Comparison of ENCODE assay signal across 23 mouse cellular contexts in genomic region chr1:173335903-173336302, GRCm38 (mm10). TPM values are rescaled to one million over a fixed set of nuclear protein-coding genes. Genes with fewer than 3 reads are reported as not detected.
DNase-seq lines count a peak whose midpoint lies in the region; TF ChIP-seq lines count a peak whose summit lies in the region.
"Had no signal": no experiment of that assay in that cellular context is flagged by ENCODE, and none has a peak within 500 bp of the region (broad histone marks: within the 10 kb centered on the region; RNA-seq: fewer than 3 reads in every experiment).

No protein-coding gene starts in this region.

- H3K4me3 ChIP-seq in cerebellum, adult 2 months (replicated peaks; ENCODE audit: insufficient read depth, low read depth, low read length), result no peak overlapping the region
- H3K4me3 ChIP-seq in layer of hippocampus, adult 2 months, result no peak overlapping the region
- no peak overlapping the region for H3K4me3 ChIP-seq in olfactory bulb, adult 2 months (ENCODE audit: insufficient read depth, low read depth, low read length)
- H3K4me3 ChIP-seq: embryonic facial prominence, embryonic 13.5 days; forebrain, embryonic 12.5 days; myocyte had no signal

- TF ChIP-seq CTCF in cerebellum, adult 2 months (IDR thresholded peaks at IDR 0.05; ENCODE audit: borderline replicate concordance, insufficient read depth, low read depth, low read length), result no peak
- TF ChIP-seq CTCF in layer of hippocampus, adult 2 months (conservative IDR thresholded peaks at IDR 0.05), result no peak
- TF ChIP-seq CTCF in olfactory bulb, adult 2 months (IDR thresholded peaks at IDR 0.05; ENCODE audit: insufficient read depth, low read depth, low read length), result no peak

- H3K4me1 ChIP-seq in cerebellum, adult 2 months (ENCODE audit: control insufficient read depth, insufficient read depth, low read length), result peaks cover 15% of the 10 kb centered on the region
- H3K4me1 ChIP-seq in olfactory bulb, adult 2 months (ENCODE audit: control insufficient read depth, insufficient read depth, low read length), result peaks cover 27% of the 10 kb centered on the region

- H3K27me3 ChIP-seq in cerebellum, adult 2 months (ENCODE audit: control insufficient read depth, insufficient read depth, low read length), result no peaks in the 10 kb centered on the region
- H3K27me3 ChIP-seq: embryonic facial prominence, embryonic 13.5 days; forebrain, embryonic 12.5 days; Patski had no signal

- WGBS in cerebellum, adult 2 months, result 31% methylated on average over 11 of the region's 11 CpGs
- 16% methylated on average over 11 of the region's 11 CpGs for WGBS in olfactory bulb, adult 2 months

- 0 out of 2 replicates have a peak overlapping the region, but pooled peaks have one; percentile 2 for H3K27ac ChIP-seq in cerebellum, adult 2 months (ENCODE audit: insufficient read depth, low read length)
- peak overlapping the region; percentile 11; the same call in 1 of the 2 replicates for H3K27ac ChIP-seq in layer of hippocampus, adult 2 months
- H3K27ac ChIP-seq in olfactory bulb, adult 2 months (ENCODE audit: insufficient read depth, low read depth, low read length), result peak overlapping the region; percentile 61
- H3K27ac ChIP-seq: embryonic facial prominence, embryonic 13.5 days; forebrain, embryonic 12.5 days had no signal

- TF ChIP-seq POLR2A in cerebellum, adult 2 months (IDR thresholded peaks at IDR 0.05; ENCODE audit: borderline replicate concordance, insufficient read depth, low read length), result no peak
- TF ChIP-seq POLR2A in olfactory bulb, adult 2 months (IDR thresholded peaks at IDR 0.05; ENCODE audit: insufficient read depth, low read depth, low read length), result no peak

- peak in 1 of 2 experiments; percentile 24 for DNase-seq in cerebellum, adult 2 months
- DNase-seq in cerebellum, adult 9-11 months, result no peak
- no peak for DNase-seq in layer of hippocampus, adult 2 months (ENCODE audit: low spot score in 2 of 2)
- DNase-seq in layer of hippocampus, postnatal 36 days, result no peak
- DNase-seq in right cerebral cortex, postnatal 14 days, result peak; percentile 10
- no peak for DNase-seq in right cerebral cortex, postnatal 25 days
- DNase-seq in adrenal gland, adult 18-20 months (ENCODE audit: low spot score in 2 of 2), result no peak
- DNase-seq: cerebellum, adult 11-12 months; gastrocnemius, postnatal 10 days; heart, postnatal 36 days; kidney, adult 18-20 months; kidney, postnatal 36 days had no signal

RNA-seq across cellular contexts. Expression of gene Ackr1, which starts 2.4 kb away (rescaled TPM):
- polyA plus RNA-seq in cerebellum, adult 2 months (2012; rRNA removed), result 250 and 253 TPM in 2 replicates
- total RNA-seq in layer of hippocampus, adult 2 months (2021), result 10 to 100 TPM; 64.5 to 65.9 TPM
- total RNA-seq in layer of hippocampus, postnatal 36 days (2021), result 10 to 100 TPM; 73.7 to 76.2 TPM
- polyA plus RNA-seq in olfactory bulb, adult 2 months (2012; ENCODE audit: insufficient read depth, insufficient read length, low replicate concordance, missing spikeins), result not detected in 2 replicates
- total RNA-seq in adrenal gland, adult 18-20 months (2021), result 1 to 10 TPM in 1 of 2 experiments, under 1 TPM in 1; 0.63 to 2.0 TPM
- polyA plus RNA-seq: myocyte, Patski had no signal

RNA-seq across cellular contexts. Expression of gene Aim2, which starts 14.8 kb away (rescaled TPM):
- 1.3 and 2.0 TPM in 2 replicates for polyA plus RNA-seq in cerebellum, adult 2 months (2012; rRNA removed)
- 1 to 10 TPM; 2.0 to 3.7 TPM for total RNA-seq in layer of hippocampus, adult 2 months (2021)
- 1 to 10 TPM; 2.9 to 3.7 TPM for total RNA-seq in layer of hippocampus, postnatal 36 days (2021)
- polyA plus RNA-seq in olfactory bulb, adult 2 months (2012; ENCODE audit: insufficient read depth, insufficient read length, low replicate concordance, missing spikeins), result not detected in 2 replicates
- total RNA-seq in adrenal gland, adult 18-20 months (2021), result 1 to 10 TPM; 1.1 to 2.0 TPM

RNA-seq across cellular contexts. Expression of gene Cadm3, which starts 31.6 kb away (rescaled TPM):
- 979 and 1,062 TPM in 2 replicates for polyA plus RNA-seq in cerebellum, adult 2 months (2012; rRNA removed)
- 100 to 1,000 TPM; 394 to 402 TPM for total RNA-seq in layer of hippocampus, adult 2 months (2021)
- 100 to 1,000 TPM; 366 to 384 TPM for total RNA-seq in layer of hippocampus, postnatal 36 days (2021)
- 88.8 TPM in 1 of 2 replicates, not detected in the other for polyA plus RNA-seq in olfactory bulb, adult 2 months (2012; ENCODE audit: insufficient read depth, insufficient read length, low replicate concordance, missing spikeins)
- 1 to 10 TPM; 4.0 to 8.9 TPM for total RNA-seq in adrenal gland, adult 18-20 months (2021)
- polyA plus RNA-seq: Patski had no signal

RNA-seq across cellular contexts. Expression of gene Mptx2, which starts 58.3 kb away (rescaled TPM):
- polyA plus RNA-seq in cerebellum, adult 2 months (2012; rRNA removed), result not detected in 2 replicates
- total RNA-seq in layer of hippocampus, adult 2 months (2021), result not detected
- not detected for total RNA-seq in layer of hippocampus, postnatal 36 days (2021)
- polyA plus RNA-seq in olfactory bulb, adult 2 months (2012; ENCODE audit: insufficient read depth, insufficient read length, low replicate concordance, missing spikeins), result not detected in 2 replicates
- total RNA-seq in adrenal gland, adult 18-20 months (2021), result not detected
- total RNA-seq: gastrocnemius, postnatal 10 days; heart, postnatal 36 days; layer of hippocampus, postnatal 25 days; megakaryocyte, adult 5-6 weeks had no signal
- polyA plus RNA-seq: cortical plate, adult 2 months; embryonic facial prominence, embryonic 13.5 days; forebrain, embryonic 12.5 days; heart, embryonic 11.5 days; limb, embryonic 11.5 days; lung, embryonic 16.5 days; myocyte; Patski had no signal

Comparison
In these comparisons a context has a peak if more than half of its experiments do, and no peak if none do; other contexts are left out.
1. H3K27ac ChIP-seq: peak in every context shown above with its lines; median percentile 61 in olfactory bulb, adult 2 months; 11 in layer of hippocampus, adult 2 months; 2 in cerebellum, adult 2 months.
2. RNA of gene Ackr1, which starts 2.4 kb away (total RNA-seq): 73.7 to 76.2 TPM in layer of hippocampus, postnatal 36 days and 64.5 to 65.9 TPM in layer of hippocampus, adult 2 months; 0.63 to 2.0 TPM in adrenal gland, adult 18-20 months; every median in the first group is over 10 times any median in the second.
3. RNA of gene Cadm3, which starts 31.6 kb away (total RNA-seq): 394 to 402 TPM in layer of hippocampus, adult 2 months and 366 to 384 TPM in layer of hippocampus, postnatal 36 days; 4.0 to 8.9 TPM in adrenal gland, adult 18-20 months; every median in the first group is over 10 times any median in the second.